Mouse (Mus musculus) embryonic fibroblast, embryonic 13.5 days (primary cell): ENCODE results near the gene Foxp1.

Experiments
- CTCF ChIP-seq: IDR thresholded peaks from 2 replicates; pipeline ENCODE4 v1.5.1; 2011; ENCODE audit warnings: mild to moderate bottlenecking, control low read depth, low read length, moderate library complexity, borderline replicate concordance; ENCODE audit not compliant: insufficient read depth
- POLR2A ChIP-seq: IDR thresholded peaks from 2 replicates; pipeline ENCODE4 v1.6.1; 2011; ENCODE audit warnings: low read depth, mild to moderate bottlenecking, control low read depth, low read length, moderate library complexity

DNA sequence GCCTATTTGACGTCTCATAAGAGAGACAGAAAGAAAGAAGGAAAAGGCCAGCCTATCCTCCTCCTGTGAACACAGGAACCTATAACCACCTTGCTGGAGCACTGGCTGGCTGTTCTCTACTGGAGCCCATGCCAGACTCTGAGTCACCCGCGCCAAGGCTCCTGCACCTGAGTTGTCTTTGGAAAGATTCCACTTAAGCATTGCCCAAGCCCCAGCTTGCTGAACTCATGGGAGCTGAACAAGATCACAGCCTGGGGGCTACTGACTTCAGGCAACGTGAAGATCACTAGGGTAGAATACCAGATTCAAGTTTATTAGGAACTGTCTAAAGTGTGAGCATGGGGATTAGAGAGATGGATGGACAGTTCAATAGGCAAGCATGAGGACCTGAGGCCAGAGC, 437.6 kb downstream of the Foxp1 start:
- TF ChIP-seq CTCF (no peak), POLR2A (no peak)
